Mouse (Mus musculus) cerebellum, adult 9-10 months (tissue): ENCODE data around the gene Ctnnd2.

Source experiments
- DNase-seq: peaks from one replicate; pipeline ENCODE4 v3.0.0; 2022

Ctnnd2 gene

GRCm38 (mm10) chr15:31008594-31008993 is 836.2 kb downstream of the Ctnnd2 start:
- no peak for DNase-seq

- DNase-seq, result no peak
Measured at GRCm38 (mm10) chr15:31020769-31021168, 848.4 kb downstream of the Ctnnd2 start.

GRCm38 (mm10) chr15:31022012-31022411 is 849.6 kb downstream of the Ctnnd2 start:
- no peak for DNase-seq

- no peak for DNase-seq
Measured at GRCm38 (mm10) chr15:31022497-31022896, 850.1 kb downstream of the Ctnnd2 start.

GRCm38 (mm10) chr15:31023766-31024165 is 851.4 kb downstream of the Ctnnd2 start:
- no peak for DNase-seq

GRCm38 (mm10) chr15:31027448-31028230 is 855.2 kb downstream of the Ctnnd2 start:
- DNase-seq, result no peak

GRCm38 (mm10) chr15:31044983-31045382 is 872.6 kb downstream of the Ctnnd2 start:
- no peak for DNase-seq

- DNase-seq, result no peak
Measured at GRCm38 (mm10) chr15:31051496-31051895, 879.1 kb downstream of the Ctnnd2 start.

- DNase-seq, result no peak
Measured at GRCm38 (mm10) chr15:31056145-31056544, 883.8 kb downstream of the Ctnnd2 start.

- DNase-seq, result no peak
Measured at GRCm38 (mm10) chr15:31058315-31058714, 885.9 kb downstream of the Ctnnd2 start.

- no peak for DNase-seq
Measured at GRCm38 (mm10) chr15:31063734-31064133, 891.3 kb downstream of the Ctnnd2 start.

GRCm38 (mm10) chr15:31068127-31068526 is 895.7 kb downstream of the Ctnnd2 start:
- DNase-seq, result no peak

GRCm38 (mm10) chr15:31070311-31070710 is 897.9 kb downstream of the Ctnnd2 start:
- no peak for DNase-seq
